Mouse (Mus musculus): ENCODE data around the gene Tprn.

DNA sequence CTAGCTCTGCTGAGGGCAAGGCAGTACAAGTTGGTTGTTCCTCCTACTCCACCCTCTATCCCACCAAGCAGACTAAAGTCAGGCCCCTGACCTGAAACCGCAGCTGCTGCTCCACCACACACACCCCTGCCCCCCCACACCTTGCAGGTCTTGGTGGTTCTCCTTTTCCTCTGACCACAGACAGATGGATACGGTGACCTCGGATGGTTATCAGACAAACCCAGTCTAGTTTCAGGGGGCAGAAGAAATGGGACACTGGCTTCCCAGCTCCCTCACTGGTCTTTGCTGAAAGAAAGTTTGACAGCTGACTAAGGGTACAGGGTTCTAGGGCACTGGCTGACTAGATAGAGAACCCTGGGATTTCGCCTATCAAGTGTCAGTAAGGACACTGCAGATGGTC is 29.0 kb upstream of the Tprn start:
- no peak for TF ChIP-seq POLR2A (IDR thresholded peaks at IDR 0.05; ENCODE audit: low read depth, low read length)
- TF ChIP-seq CTCF (IDR thresholded peaks at IDR 0.05; ENCODE audit: borderline replicate concordance, insufficient read depth, low read length): no peak
